Mouse (Mus musculus) embryonic facial prominence, embryonic 11.5 days (tissue): ENCODE results near the gene Tmem87b. TPM values are rescaled to one million over a fixed set of nuclear protein-coding genes. Genes with fewer than 3 reads are reported as not detected.

Experiments
- ATAC-seq: fragments of 200-750 bp; cut with Nextera tagmentation; replicated peaks from 2 replicates; pipeline ENCODE4 v1.8.0; 2017; ENCODE audit warnings: low read depth; ENCODE audit not compliant: insufficient number of reproducible peaks, low FRiP score, low TSS enrichment
- DNase-seq: peaks from one replicate; pipeline ENCODE4 v3.0.0-alpha.2; 2015; ENCODE audit warnings: low spot score
- H3K27ac ChIP-seq: fragments of 300-500 bp; sonication (generic); replicated peaks from 2 replicates; pipeline ENCODE4 v1.5.1; 2014; ENCODE audit warnings: mild to moderate bottlenecking, low read depth, low read length, control low read depth
- H3K27me3 ChIP-seq: fragments of 300-500 bp; sonication (generic); 2 replicates; pipeline ENCODE4 v1.6.1; 2014; ENCODE audit warnings: mild to moderate bottlenecking, low read length, moderate library complexity, mixed read lengths; ENCODE audit not compliant: control insufficient read depth, insufficient read depth
- H3K36me3 ChIP-seq: fragments of 300-500 bp; sonication (generic); replicated peaks from 2 replicates; pipeline ENCODE4 v1.6.1; 2014; ENCODE audit warnings: low read depth, mild to moderate bottlenecking, low read length, moderate library complexity, mixed read lengths; ENCODE audit not compliant: control insufficient read depth, insufficient read depth
- H3K4me1 ChIP-seq: fragments of 300-500 bp; sonication (generic); 2 replicates; pipeline ENCODE4 v1.6.1; 2014; ENCODE audit warnings: low read length, mixed read lengths; ENCODE audit not compliant: control insufficient read depth, insufficient read depth
- H3K4me2 ChIP-seq: fragments of 300-500 bp; sonication (generic); 2 replicates; pipeline ENCODE4 v1.6.1; 2014; ENCODE audit warnings: low read depth, mild to moderate bottlenecking, control low read depth, low read length, moderate library complexity
- H3K4me3 ChIP-seq: fragments of 300-500 bp; sonication (generic); 2 replicates; pipeline ENCODE4 v1.5.1; 2014; ENCODE audit warnings: low read depth, low read length, control low read depth
- H3K9ac ChIP-seq: fragments of 300-500 bp; sonication (generic); replicated peaks from 2 replicates; pipeline ENCODE4 v1.6.1; 2014; ENCODE audit warnings: mild to moderate bottlenecking, control low read depth, low read length
- H3K9me3 ChIP-seq: fragments of 300-500 bp; sonication (generic); replicated peaks from 2 replicates; pipeline ENCODE4 v1.6.1; 2016; ENCODE audit warnings: mild to moderate bottlenecking, low read length, inconsistent platforms, mixed read lengths; ENCODE audit not compliant: control insufficient read depth
- whole genome bisulfite sequencing: fragments of 180-500 bp; shearing (Covaris S2); extraction: QIAGEN DNeasy Blood & Tissue Kit; methylation state at CpG from one replicate; pipeline ENCODE4 v1.1.7; 2014; 5-methylcytosine and 5-hydroxymethylcytosine counted together
- polyA plus RNA-seq: library from polyadenylated mRNA; unstranded; fragments of >200 nt; fragmentation: Nextera tagmentation; extraction: Ambion mirVana; gene quantifications from 2 replicates; pipeline ENCODE4 v1.2.1, GENCODE M21; 2014

Gene Tmem87b
- polyA plus RNA-seq, 1 experiment from 2014 or later = 24.9 TPM

- no peak overlapping the region for H3K4me3 ChIP-seq
- no peaks in the 10 kb centered on the region for H3K4me1 ChIP-seq
- H3K27ac ChIP-seq = no peak overlapping the region
- no peak overlapping the region for H3K9ac ChIP-seq
- WGBS = 77% methylated on average over 8 of the region's 8 CpGs
- H3K36me3 ChIP-seq = no peaks in the 10 kb centered on the region
- no peak overlapping the region for H3K4me2 ChIP-seq
- no peaks in the 10 kb centered on the region for H3K9me3 ChIP-seq
- no peaks in the 10 kb centered on the region for H3K27me3 ChIP-seq
- no peak for ATAC-seq
- no peak for DNase-seq
Observed at GRCm38 (mm10) chr2:128871656-128872055, 53.7 kb downstream of the Tmem87b start.

- no peak overlapping the region for H3K4me2 ChIP-seq
- H3K27me3 ChIP-seq = no peaks in the 10 kb centered on the region
- H3K9ac ChIP-seq = no peak overlapping the region
- H3K4me1 ChIP-seq = no peaks in the 10 kb centered on the region
- no peak for DNase-seq
- no peak for ATAC-seq
- no peaks in the 10 kb centered on the region for H3K9me3 ChIP-seq
- H3K36me3 ChIP-seq = no peaks in the 10 kb centered on the region
- no peak overlapping the region for H3K4me3 ChIP-seq
- WGBS = 84% methylated on average over 9 of the region's 9 CpGs
- H3K27ac ChIP-seq = no peak overlapping the region
Observed at GRCm38 (mm10) chr2:128872256-128872655, 54.3 kb downstream of the Tmem87b start.

- DNase-seq = no peak
- no peak for ATAC-seq
- Histone ChIP-seq H3K36me3 (no peaks in the 10 kb centered on the region), H3K4me3 (no peak overlapping the region), H3K4me1 (no peaks in the 10 kb centered on the region), H3K27ac (no peak overlapping the region), H3K4me2 (no peak overlapping the region), H3K27me3 (no peaks in the 10 kb centered on the region), H3K9ac (no peak overlapping the region), H3K9me3 (no peaks in the 10 kb centered on the region)
- 81% methylated on average over 8 of the region's 8 CpGs for whole genome bisulfite sequencing
Observed at GRCm38 (mm10) chr2:128875526-128875925, 57.6 kb downstream of the Tmem87b start.

GRCm38 (mm10) chr2:128881236-128881635 lies 63.3 kb downstream of the Tmem87b start:
- WGBS = 65% methylated on average over 4 of the region's 4 CpGs
- Histone ChIP-seq H3K9ac (no peak overlapping the region), H3K4me1 (no peaks in the 10 kb centered on the region), H3K4me2 (no peak overlapping the region), H3K4me3 (no peak overlapping the region), H3K36me3 (no peaks in the 10 kb centered on the region), H3K9me3 (no peaks in the 10 kb centered on the region), H3K27ac (no peak overlapping the region), H3K27me3 (no peaks in the 10 kb centered on the region)
- ATAC-seq (no peak), DNase-seq (no peak)

GRCm38 (mm10) chr2:128885225-128885811 lies 67.4 kb downstream of the Tmem87b start:
- no peak overlapping the region for H3K27ac ChIP-seq
- H3K36me3 ChIP-seq = no peaks in the 10 kb centered on the region
- no peak overlapping the region for H3K9ac ChIP-seq
- no peak overlapping the region for H3K4me2 ChIP-seq
- ATAC-seq (no peak), DNase-seq (no peak)
- WGBS = 83% methylated on average over 8 of the region's 8 CpGs
- no peaks in the 10 kb centered on the region for H3K27me3 ChIP-seq
- no peaks in the 10 kb centered on the region for H3K4me1 ChIP-seq
- H3K9me3 ChIP-seq = no peaks in the 10 kb centered on the region
- no peak overlapping the region for H3K4me3 ChIP-seq

- no peaks in the 10 kb centered on the region for H3K36me3 ChIP-seq
- no peak overlapping the region for H3K4me2 ChIP-seq
- no peak overlapping the region for H3K27ac ChIP-seq
- H3K4me3 ChIP-seq = no peak overlapping the region
- H3K4me1 ChIP-seq = no peaks in the 10 kb centered on the region; the same call in 1 of the 2 replicates
- no peaks in the 10 kb centered on the region for H3K9me3 ChIP-seq
- no peak overlapping the region for H3K9ac ChIP-seq
- WGBS = 50% methylated on average over 6 of the region's 6 CpGs
- no peak for ATAC-seq
- no peak for DNase-seq
- no peaks in the 10 kb centered on the region for H3K27me3 ChIP-seq
Observed at GRCm38 (mm10) chr2:128887866-128888550, 70.1 kb downstream of the Tmem87b start.

GRCm38 (mm10) chr2:128890661-128891335 lies 72.9 kb downstream of the Tmem87b start:
- WGBS = 84% methylated on average over 4 of the region's 4 CpGs

More at GRCm38 (mm10) chr2:128890661-128891335, 72.9 kb downstream of the Tmem87b start:
- Histone ChIP-seq H3K9me3 (no peaks in the 10 kb centered on the region), H3K4me3 (no peak overlapping the region), H3K4me2 (no peak overlapping the region), H3K9ac (no peak overlapping the region), H3K4me1 (no peaks in the 10 kb centered on the region; the same call in 1 of the 2 replicates), H3K27me3 (no peaks in the 10 kb centered on the region), H3K36me3 (no peaks in the 10 kb centered on the region), H3K27ac (no peak overlapping the region)
- DNase-seq (no peak), ATAC-seq (no peak)
